Mouse (Mus musculus) frontal cortex, adult 2 months (tissue): ENCODE results near the gene Aplp1. TPM values are rescaled to one million over a fixed set of nuclear protein-coding genes. Genes with fewer than 3 reads are reported as not detected.
"Not testable (repeated sequence)": the region's sequence is repeated elsewhere in the genome, so short reads cannot be mapped to it uniquely, and the experiment has no call there.

Source experiments
- DNase-seq, 2 experiments: peaks; one replicate each; pipeline ENCODE4 v3.0.0; 2022; ENCODE audit warnings: low spot score in 1 of 2; ENCODE audit errors: extremely low spot score in 1 of 2
- polyA plus RNA-seq: library from polyadenylated mRNA; depleted of rRNA; stranded (reverse); fragments of >200 nt; gene quantifications from 2 replicates; pipeline ENCODE4 v1.2.3, GENCODE M21; 2012; rRNA removed

Aplp1 gene
- 940 and 960 TPM in 2 replicates for polyA plus RNA-seq

DNA sequence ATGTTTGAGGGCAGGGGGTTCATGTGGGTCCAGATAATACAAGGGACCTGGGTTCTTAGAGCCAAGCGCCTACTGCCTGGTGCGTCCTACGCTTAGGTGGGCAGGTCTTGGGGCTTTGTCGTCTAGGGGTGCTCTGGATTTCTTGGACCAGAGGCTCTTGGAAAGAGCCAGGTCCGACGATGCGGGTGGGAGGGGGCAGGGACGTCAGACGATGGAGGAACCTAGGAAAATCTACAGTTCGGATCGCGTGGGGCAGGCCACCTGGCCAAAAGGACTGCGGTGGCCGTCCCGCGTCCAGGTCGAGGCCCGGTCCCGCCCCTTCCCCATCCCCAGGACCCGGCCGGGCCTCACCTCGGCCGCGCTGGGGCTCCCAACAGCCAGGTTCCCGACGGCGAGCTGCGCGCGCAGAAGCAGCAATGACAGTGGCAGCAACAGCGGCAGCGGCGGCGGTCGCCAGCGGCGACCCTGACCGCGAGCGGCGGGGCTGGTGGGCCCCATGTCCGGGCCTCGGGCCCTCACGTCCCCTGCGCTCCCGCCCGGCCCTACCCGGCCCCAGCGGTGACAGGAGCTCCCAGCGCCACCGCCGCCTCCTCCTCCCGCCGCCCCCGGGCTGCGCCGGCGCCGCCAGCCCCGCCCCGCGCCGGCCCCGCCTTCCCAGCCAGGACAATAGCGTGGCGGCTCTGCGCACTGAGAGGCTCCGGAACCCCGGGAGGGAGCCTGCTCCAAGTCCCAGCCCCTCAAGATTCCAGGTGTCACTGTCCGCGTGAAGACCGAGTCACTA, at the start of gene Aplp1:
Gene Aplp1 (minus strand): TSS at position 565 of the 781 bp plus-strand sequence.
- peak in 1 of 2 experiments; percentile 83 for DNase-seq

DNA sequence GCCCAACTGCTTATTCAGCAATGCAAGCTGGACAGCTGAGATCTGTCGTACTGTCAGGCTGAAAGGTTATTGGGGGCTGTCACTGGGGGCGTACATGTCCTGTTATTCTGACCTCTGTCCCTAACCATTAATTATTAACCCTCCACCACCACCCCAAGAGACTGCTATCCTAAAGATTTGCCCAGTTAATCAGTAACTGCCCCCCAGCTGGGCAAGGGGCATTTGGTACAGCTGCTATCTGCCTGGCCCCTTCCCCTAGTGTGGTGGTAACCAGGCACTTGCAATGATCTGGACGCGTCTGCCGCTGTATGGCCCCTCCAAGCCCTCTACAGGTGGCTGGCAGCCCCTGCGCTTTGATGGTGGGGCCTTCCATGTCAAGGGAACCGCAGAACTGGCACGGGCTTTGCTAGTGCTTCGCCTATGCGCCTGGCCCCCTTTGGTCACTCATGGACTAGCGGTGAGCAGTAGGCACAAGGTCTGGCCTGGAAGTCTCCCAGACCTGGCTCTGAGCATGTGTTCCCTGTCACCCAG, 48.1 kb upstream of the Aplp1 start, which contains the start of gene Prodh2:
Gene Prodh2 (plus strand): TSS at position 222 of the 531 bp plus-strand sequence.
- DNase-seq, result no peak

DNA sequence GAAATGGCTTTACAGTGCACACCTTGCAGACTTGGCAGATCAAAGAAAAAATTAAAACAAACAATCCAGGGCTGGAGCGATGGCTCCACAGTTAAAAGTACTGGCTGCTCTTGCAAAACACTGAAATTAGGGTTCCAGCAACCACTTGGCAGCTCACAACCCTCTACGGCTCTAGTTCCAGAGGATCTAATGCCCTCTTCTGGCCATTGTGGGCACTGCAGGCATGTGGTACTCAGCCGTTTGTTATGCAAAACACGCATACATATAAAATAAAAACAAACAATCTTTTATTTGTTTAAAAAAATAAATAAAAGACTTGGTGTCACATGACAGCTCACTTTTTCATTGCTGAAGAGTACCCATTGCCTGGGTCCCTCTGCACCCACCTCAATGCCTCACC, 47.4 kb upstream of the Aplp1 start:
- DNase-seq, result peak in 1 of 2 experiments; percentile 87

DNA sequence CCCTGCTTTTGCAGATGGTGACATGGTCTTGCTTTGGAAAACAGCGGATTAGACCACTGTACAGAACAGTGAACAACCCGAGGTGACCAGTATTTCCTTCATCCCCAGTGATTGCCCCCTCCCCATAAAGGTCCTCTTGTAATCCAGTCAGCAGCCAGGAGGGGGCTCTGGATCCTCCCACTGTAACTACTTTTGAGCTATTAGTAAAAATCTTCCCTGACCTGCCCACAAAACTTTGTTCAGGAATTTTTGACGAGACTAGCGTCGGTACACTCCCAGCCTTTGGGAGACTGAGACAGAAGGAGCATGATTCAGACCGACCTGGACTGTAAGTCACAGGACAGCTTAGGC, 45.6 kb upstream of the Aplp1 start:
- DNase-seq, result no peak

DNA sequence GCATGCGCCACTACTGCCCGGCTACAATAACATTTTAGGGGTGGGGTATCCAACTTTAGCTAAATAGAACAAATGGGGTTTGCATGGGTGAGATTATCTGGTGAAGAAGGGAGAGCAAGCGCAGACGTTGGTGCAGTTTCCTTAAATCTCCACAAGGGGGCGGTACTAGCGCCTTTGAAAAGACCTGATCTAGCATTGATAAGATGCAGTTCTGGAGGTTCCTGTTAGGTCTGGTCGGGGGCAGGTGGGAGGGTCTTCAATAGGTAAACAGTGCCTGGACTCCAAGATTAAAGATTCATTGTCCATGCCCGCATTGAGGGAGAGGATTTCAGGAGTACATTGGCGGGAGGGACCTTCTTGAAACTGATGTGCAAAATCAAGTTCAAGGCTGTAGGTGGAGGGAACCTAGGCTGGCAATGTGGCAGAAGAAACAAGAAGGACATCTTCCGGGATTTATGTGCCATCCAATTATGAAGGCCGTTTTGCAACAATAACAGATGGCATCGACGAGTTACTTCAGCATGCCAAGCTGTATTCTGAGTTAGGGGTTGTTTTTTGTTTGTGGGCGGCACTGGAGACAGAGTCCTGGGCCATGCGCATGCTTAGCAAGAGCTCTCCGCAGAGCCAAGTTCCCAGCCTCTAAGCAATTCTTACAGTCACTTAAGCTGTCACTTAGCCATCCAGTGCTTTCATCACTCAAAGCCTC, 45.1 kb upstream of the Aplp1 start:
- peak in 1 of 2 experiments; percentile 78 for DNase-seq

DNA sequence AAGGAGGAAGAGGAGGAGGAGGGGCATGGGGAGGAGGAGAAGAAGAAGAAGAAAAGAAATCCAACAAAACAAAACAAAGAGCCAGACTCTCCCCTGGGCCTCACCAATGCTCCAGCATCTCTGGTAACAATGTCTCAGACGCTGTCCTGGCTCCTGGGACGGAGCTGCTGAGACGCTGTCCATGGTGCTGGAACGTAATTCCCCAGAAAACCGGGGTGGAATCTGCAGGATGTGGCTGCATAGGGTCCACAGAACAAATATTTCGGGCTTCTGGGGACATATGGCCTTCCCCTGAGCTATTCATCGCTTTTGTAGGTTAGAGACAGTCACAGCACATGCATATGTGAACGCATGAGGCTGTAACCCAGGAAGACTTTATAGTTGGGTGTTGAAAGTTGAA, 38.9 kb upstream of the Aplp1 start:
- no peak for DNase-seq

DNA sequence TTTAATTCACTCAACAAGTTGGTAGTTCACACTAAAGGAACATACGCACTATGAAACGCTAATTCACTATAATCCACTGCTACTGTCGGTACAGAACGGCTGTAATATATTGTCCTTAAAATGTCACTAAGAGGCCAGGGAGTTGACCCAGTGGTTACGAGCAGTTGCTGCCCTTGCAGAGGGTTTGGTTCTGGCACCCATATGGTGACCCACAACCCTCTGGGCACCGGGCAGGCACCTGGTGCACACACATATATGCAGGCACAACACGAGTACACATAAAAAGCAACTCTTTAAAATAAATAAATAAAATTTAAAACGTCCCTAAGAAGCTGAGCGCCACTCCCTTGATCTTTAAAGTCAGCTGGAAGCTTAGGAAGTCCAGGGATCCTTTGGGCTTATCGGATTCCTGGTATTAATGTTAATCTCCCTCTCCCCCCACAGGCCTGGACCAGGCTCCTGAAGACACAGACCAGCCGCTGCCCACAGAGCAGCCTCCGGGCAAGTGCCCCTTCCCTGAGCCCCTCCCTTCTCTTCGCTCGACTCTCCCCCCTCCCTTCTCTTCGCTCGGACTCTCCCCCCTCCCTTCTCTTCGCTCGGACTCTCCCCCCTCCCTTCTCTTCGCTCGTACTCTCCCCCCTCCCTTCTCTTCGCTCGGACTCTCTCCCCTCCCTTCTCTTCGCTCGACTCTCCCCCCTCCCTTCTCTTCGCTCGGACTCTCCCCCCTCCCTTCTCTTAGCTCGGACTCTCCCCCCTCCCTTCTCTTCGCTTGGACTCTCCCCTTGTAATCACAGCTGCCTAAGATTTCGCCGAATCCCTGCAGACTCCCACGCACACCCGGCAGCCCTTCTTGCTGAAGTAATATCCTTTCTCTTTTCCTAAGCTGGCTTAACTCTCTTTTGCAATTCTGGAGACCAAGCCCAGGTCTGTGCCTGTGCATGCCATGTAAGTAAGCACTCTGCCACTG, 32.4 kb upstream of the Aplp1 start:
- DNase-seq, result peak; percentile 30 to 71

DNA sequence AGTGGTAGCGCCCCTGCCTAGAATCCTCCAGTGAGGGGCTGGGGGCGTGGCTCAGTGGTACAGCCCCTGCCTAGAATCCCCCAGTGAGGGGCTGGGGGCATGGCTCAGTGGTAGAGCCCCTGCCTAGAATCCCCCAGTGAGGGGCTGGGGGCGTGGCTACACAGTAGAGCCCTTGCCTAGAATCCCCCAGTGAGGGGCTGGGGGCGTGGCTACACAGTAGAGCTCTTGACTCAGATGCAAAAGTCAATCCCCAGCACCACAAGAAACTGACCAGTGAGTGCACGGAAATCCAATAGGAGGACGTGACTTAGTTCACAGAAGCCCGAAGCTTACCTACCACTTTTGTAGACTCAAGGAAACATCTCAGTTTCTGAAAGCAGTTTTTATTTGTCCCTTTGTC, 30.8 kb upstream of the Aplp1 start:
- not testable (repeated sequence) for DNase-seq

DNA sequence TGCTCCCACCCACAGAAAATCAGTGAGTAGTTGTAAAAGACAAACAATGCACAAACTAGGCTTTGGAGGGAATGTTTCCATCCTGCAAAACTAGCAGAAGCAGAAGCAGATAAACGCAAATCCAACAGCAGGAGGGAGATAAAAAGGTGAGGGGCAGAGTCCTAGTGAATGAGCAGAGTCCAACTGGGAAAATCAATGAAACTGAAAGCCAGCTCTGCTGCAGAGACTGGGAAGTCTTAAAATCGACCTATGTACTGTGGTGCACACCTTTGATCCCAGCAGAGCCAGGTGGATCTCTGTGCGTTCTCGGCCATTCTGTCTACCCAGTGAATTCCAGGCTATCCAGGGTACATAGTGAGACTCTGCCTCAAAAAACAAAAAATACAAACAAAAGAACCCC, 29.7 kb upstream of the Aplp1 start:
- DNase-seq, result no peak

DNA sequence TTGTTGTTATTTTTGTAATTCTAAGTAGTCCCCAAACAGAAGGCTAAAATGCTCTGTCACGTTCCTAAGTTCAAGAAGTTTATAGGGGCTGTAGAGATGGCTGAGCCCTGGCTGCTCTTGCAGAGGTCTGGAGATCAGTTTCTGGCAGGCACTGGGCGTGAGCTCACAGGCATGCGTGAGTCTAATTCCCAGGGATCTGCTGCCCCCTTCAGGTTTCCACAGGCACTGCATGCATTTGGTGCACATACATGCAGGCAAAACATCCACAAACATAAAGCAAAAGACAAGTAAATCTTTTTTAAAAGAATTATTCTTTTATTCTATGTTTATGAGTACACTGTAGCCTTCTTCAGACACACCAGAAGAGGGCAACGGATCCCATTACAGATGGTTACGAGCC, 27.1 kb upstream of the Aplp1 start:
- peak in 1 of 2 experiments; percentile 59 for DNase-seq

DNA sequence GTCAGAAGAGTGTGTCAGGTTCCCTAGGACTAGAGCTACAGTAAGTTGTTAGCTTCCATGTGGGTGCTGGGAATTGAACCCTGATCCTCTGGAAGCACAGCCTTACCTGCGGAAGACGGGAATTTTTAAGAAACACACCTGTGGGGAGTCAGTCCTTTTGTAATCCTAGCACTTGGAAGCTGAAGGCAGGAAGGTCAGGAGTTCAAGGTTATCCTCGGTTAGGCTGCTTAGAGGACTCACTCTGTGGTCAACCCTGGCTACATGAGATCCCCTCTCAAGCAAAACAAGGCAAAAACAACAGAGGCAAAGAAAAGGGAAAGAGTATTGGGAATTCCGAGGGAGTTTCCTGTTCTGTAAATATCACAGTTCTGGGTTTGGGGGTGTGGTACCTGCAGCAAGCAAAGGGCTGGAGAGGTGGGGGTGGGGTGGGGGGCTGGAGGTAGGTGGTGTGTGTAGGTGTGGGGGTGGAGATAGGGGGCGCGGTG, 19.5 kb upstream of the Aplp1 start:
- no peak for DNase-seq

DNA sequence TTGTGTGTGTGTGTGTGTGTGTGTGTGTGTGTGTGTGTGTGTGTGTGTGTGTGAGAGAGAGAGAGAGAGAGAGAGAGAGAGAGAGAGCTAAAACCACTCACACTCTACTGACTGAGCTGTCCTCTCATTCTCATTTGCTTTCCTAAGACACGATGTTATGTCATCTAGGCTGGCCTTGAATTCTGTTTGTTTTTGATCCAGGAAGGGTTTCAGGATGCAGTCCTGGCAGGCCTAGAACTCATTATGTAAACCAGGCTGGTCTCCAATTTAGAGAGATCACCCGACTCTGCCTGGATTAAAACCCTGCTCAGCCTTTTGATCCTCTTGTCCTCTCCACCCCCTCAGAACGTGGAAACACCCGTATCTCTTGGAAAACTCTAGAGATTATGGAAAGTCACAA, 18.7 kb upstream of the Aplp1 start:
- DNase-seq, result no peak

DNA sequence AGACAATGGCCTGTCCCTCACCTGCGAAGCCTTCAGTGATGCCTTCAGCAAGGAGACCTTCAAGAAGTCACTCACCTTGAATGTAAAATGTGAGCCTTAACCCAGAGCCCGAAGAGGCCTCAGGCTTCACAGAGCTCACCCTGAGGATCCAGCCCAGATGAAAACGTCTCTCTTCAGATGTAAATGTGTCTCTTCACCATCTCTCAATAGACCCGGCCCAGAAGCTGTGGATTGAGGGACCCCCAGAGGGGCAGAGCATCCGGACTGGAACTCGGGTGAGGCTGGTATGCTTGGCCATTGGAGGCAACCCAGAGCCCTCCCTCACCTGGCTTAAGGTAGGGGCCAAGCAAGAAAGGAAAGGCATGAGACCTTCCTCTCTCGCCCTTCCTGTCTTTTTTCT, 18.2 kb upstream of the Aplp1 start:
- DNase-seq, result no peak

DNA sequence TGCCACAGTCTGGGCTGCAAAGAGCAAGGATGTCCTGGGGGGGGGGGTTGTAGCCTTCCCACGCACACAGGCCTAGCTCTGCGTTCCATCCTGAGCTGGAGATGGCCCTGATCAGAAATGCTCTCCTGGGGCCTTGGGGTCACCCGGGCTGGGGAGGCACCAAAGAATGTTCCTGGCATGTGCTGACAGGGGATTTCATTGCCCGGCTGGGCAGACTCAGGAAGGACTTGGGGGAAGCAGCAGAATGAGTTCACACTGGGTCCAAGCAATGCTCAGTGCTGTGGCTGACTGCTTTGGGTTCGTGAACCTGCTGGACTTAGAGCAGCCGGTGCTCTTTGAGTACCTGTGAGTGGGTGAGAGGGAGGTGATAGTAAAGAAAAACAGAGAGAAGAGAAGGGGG, 14.1 kb upstream of the Aplp1 start:
- no peak for DNase-seq

DNA sequence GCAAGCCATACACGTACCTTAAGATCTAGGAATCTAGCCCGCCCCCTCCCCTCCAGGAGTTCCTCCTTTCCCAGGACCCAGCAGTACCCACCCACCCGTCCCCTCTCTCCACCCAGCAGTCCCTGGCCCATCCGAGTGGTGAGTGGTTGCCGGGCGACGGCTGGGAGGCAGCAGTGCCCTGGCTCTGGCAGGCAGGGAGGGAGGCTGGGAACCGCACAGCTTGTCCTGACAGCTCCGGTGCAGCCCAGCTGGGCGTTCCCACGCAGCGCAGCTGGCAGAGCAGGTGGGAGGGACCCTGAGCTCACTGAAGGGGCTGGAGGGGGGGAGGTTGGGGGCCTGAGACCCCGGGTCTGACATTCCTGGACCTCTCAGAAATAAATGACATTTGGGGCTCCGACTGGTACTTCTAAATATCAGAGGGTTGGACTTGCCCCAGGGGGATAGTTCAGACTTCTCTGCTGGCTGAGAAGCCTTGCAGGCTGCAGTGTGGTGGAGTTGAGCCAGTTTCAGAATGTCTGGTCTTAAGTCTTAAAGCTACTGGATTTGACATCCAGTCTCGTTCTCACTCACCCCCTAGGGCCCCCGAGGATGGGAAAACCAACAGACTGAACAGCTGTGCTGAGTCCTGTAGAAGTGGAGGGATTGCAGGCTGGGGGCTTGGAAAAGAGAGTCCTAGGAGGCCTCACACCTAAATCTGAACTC, 12.4 kb upstream of the Aplp1 start, which contains the start of the genes Kirrel2 and Nphs1:
Gene Kirrel2 (minus strand): TSS at position 62 of the 702 bp plus-strand sequence.
Gene Nphs1 (plus strand): TSS at position 687 of the 702 bp plus-strand sequence.
- DNase-seq, result peak in 1 of 2 experiments; percentile 68

DNA sequence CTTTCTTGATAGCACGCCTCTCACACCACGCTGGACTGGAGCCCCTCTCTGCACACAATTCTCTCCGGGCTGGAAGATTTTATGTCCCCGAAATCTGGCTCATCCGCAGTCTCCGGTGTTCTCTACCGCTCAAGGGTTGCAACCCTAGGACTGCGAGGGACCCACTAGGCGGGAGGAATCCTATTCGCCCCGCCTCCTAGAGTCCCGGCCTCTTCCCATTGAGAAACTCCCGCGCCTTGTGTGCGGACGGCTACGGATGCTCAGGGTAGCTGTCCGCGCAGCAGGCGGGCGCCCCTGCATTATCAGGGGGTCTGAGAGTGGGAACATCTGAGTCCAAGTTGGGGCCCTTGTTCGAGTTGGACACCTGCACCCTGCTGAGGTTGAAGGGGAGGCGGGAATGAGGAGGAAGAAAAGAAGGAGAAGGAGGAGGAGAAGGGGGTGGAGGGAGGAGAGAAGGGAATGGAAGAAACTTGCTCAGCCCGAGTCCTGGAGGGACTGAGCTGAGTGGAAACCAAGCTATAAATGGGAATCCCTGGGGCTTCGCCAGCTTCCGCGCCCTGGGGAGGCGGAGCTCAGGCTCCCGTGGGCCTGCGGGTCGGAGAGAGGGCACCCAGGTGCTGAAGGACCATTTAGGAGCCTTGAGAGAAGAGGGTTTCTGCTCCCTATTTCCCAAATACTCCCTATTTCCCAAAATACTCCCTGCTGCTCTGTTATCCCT, 11.7 kb upstream of the Aplp1 start:
- no peak for DNase-seq

DNA sequence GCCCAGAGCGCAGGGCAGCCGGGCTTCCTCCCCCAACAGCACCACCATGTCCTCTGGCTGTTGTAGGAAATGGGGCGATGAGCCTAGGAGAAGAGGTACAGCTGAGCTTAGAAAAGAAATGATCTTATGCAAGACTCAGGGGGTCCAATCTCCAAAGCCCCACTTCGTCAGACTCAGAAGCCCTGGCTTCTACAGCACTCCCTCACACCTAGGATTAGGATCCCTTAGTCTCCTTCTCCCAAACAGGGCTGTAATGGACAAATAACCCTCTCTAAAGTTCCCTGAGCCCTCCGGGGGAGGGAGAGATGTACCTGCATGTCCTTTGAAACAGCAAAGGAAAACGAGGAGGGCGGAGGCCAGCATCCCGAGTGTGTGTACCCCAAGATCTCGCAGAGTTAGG, 11.2 kb upstream of the Aplp1 start:
- DNase-seq, result no peak

DNA sequence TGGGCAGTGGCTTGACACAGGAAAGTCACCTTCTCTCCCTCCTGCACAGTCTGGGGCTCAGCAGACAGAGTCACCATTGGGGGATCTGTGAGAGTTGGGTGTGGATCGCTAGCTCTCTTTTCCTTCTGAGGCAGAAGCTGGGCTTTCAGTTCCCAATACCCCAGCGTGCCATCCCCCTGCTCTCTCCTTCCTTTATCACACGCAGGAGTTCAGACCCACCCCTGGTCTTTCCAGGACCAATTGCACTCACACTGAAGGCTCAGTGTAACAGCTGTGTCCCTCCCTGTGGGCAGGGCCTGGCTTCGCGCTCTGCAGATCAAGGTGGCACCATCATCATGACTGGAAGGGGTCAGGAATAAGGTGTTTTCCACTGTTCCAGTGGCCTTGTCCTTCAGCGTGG, 8.9 kb upstream of the Aplp1 start:
- DNase-seq, result no peak

DNA sequence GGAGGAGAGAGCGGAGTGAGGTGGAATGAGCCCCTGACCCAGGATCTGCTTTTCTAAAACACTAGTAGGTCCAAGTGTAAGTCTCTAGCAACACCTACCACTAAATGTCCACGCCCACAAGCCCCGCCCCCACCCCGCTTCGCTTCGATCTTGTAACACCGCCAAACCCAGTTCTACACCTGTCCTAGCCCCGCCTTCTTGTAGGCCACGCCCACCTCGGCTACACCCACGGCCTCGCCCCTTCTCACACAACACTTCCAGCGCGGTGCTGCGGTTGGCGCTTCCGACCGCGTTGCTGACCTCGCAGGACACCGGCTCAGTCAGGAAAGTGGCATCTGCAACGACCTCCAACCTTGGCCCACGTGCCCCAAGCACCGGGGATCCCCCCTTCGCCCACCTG, 8.4 kb upstream of the Aplp1 start:
- no peak for DNase-seq
